Mouse (Mus musculus) hindbrain, postnatal 0 days (tissue): ENCODE measurements around the gene Lrriq1. TPM values are rescaled to one million over a fixed set of nuclear protein-coding genes. Genes with fewer than 3 reads are reported as not detected.

Experiments used
- ATAC-seq: fragments of 200-750 bp; cut with Nextera tagmentation; 2 replicates; pipeline ENCODE4 v1.8.0; 2017; ENCODE audit warnings: mild to moderate bottlenecking, moderate TSS enrichment, moderate library complexity
- DNase-seq: peaks from one replicate; pipeline ENCODE4 v3.0.0-alpha.2; 2015; ENCODE audit warnings: low spot score
- H3K27ac ChIP-seq: fragments of 300-500 bp; sonication (generic); 2 replicates; pipeline ENCODE4 v1.5.1; 2014; ENCODE audit warnings: mild to moderate bottlenecking
- H3K27me3 ChIP-seq: fragments of 300-500 bp; sonication (generic); 2 replicates; pipeline ENCODE4 v1.6.1; 2014; ENCODE audit warnings: low read length, mixed read lengths; ENCODE audit not compliant: insufficient read depth
- H3K36me3 ChIP-seq: fragments of 300-500 bp; sonication (generic); 2 replicates; pipeline ENCODE4 v1.6.1; 2014; ENCODE audit warnings: low read length, mixed read lengths; ENCODE audit not compliant: insufficient read depth
- H3K4me1 ChIP-seq: fragments of 300-500 bp; sonication (generic); 2 replicates; pipeline ENCODE4 v1.6.1; 2014; ENCODE audit warnings: antibody characterized with exemption, low read length, mixed read lengths; ENCODE audit not compliant: insufficient read depth
- H3K4me2 ChIP-seq: fragments of 300-500 bp; sonication (generic); 2 replicates; pipeline ENCODE4 v1.6.1; 2014; ENCODE audit warnings: low read depth, mild to moderate bottlenecking, low read length, moderate library complexity, mixed read lengths
- H3K4me3 ChIP-seq: fragments of 300-500 bp; sonication (generic); 2 replicates; pipeline ENCODE4 v1.5.1; 2014; ENCODE audit warnings: low read length
- H3K9ac ChIP-seq: fragments of 300-500 bp; sonication (generic); replicated peaks from 2 replicates; pipeline ENCODE4 v1.6.1; 2014; ENCODE audit warnings: mild to moderate bottlenecking, low read length, moderate library complexity, mixed read lengths
- H3K9me3 ChIP-seq: fragments of 300-500 bp; sonication (generic); 2 replicates; pipeline ENCODE4 v1.6.1; 2016; ENCODE audit warnings: low read length, mixed read lengths
- CTCF ChIP-seq: IDR thresholded peaks from 2 replicates; pipeline ENCODE4 v1.5.1; 2016; ENCODE audit warnings: antibody characterized with exemption, control low read depth, low read depth
- WGBS: fragments of 180-500 bp; shearing (Covaris S2); extraction: QIAGEN DNeasy Blood & Tissue Kit; methylation state at CpG from one replicate; pipeline ENCODE4 v1.1.7; 2014; 5-methylcytosine and 5-hydroxymethylcytosine counted together
- polyA plus RNA-seq: library from polyadenylated mRNA; unstranded; fragments of >200 nt; fragmentation: Nextera tagmentation; extraction: Ambion mirVana; gene quantifications from 2 replicates; pipeline ENCODE4 v1.2.1, GENCODE M21; 2015
- total RNA-seq: library from RNA; depleted of rRNA; stranded (reverse); fragments of >200 nt; gene quantifications from 2 replicates; pipeline ENCODE4 v1.2.3, GENCODE M21; 2014; rRNA removed

Gene Lrriq1
- total RNA-seq (1.4 and 4.1 TPM in 2 replicates), polyA plus RNA-seq (5.7 and 8.0 TPM in 2 replicates)

DNA sequence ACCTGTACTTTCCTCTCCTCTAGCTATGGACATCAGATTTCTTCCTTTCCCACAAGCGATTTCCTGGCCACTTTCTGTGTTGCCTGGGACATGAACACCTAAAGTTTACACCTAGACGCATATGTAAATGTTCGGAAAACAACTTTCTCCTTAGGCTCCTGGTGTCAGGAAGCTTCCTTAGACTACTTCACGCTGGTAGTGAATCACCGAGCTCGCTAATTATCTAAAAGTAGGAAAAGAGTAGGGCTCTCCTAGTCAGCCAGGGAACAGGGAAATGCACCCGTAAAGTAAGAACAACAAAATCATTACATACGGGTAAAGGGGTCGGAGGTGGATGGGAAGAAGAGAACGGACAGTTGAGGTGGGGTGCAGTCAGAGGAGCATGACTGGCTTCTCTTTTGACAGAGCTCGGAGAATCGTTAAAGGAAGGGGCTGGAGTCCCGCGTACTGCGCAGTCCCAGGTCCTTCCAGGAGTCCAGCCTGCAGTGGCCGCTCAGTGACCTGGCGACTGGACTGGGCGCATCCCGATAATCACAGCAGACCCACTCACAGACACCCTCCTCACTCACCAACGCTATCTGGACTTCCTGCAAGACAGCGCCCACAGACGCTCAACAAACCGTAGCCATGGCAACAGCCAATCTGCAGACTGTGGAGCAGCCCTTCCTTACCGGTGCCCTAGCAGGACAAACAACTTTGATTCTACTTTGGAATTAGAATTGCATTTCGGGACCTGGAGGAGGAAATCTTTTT is at the start of gene Lrriq1:
Gene Lrriq1 (minus strand): TSS at position 616 of the 753 bp plus-strand sequence.
- Histone ChIP-seq H3K4me3 (peak within 1 kb of the TSS; percentile 64), H3K4me1 (no peaks in the 10 kb centered on the region), H3K36me3 (no peaks in the 10 kb centered on the region), H3K9me3 (no peaks in the 10 kb centered on the region), H3K27ac (no peak within 1 kb of the TSS), H3K4me2 (peak within 1 kb of the TSS; percentile 87), H3K9ac (peak within 1 kb of the TSS; percentile 51), H3K27me3 (no peaks in the 10 kb centered on the region)
- 6% methylated on average over 25 of the region's 25 CpGs for WGBS
- peak; percentile 94 for DNase-seq
- no peak for TF ChIP-seq CTCF
- ATAC-seq: peak; percentile 100

DNA sequence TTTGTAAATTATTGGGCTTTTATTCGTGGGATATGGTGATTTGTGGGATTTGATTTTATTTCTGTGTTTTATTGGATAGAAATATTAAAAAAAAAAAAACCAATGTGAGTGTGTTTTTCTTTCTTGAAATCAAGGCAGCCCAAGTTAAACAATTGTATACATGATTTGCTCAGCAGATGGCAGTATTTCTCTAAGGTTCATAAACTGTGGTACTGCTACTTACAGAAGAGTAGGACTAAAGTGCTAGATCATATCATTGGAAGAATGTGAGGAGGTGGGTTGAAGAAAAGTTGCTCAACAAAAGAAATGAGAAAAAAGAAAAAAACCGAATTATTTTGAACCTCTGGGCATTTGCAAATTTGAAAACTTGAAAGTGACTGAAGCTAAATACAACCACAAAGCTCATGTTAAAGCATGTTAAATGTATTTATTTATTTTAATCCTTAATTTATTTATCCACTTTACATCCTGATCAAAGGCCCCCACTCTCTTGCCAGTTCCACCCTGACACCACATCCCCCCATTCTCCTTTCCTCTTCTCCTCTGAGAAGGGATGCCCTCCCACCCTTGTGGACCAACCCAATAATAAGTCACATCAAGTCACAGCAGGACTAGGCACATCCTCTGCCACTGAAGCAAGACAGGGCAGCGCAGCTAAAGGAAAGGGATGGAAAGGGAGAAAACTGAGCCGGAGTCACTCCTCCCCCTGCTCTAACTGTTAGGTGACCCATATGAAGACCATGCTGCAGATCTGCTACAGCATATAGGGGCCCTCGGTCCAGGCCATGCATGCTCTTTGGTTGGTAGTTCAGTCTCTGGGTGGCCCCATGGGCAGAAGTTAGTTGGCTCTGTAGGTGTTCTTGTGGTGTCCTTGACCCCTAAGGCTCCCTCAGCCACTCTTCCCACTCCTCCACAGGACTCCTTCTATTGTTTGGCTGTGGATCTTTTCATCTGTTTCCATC is 18.0 kb upstream of the Lrriq1 start:
- 57% methylated on average over 5 of the region's 5 CpGs for WGBS

DNA sequence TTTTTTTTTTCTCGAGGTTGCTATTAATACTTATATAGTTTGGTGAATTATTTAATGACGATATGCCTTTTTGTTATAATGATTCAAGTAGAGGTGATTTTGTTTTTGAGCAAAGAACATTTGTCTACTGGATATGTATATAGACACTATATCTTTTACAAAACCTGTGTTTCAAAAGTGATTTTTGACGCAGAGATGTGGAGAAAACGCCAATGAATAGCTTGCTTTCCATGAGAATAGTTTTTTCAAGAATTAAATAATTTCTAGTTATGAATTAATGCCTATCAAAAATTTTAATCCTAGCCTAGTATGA is 294 bp upstream of the Lrriq1 start:
- DNase-seq (no peak), ATAC-seq (peak; percentile 46)
- Histone ChIP-seq H3K27ac (no peak overlapping the region), H3K9ac (no peak overlapping the region; the same call in 1 of the 2 replicates), H3K27me3 (no peaks in the 10 kb centered on the region), H3K4me2 (peak overlapping the region; percentile 87), H3K36me3 (no peaks in the 10 kb centered on the region), H3K4me1 (no peaks in the 10 kb centered on the region), H3K4me3 (peak overlapping the region; percentile 64), H3K9me3 (no peaks in the 10 kb centered on the region)
- TF ChIP-seq CTCF: no peak
- WGBS: 19% methylated on average over 4 of the region's 4 CpGs

More for the DNA sequence above, 18.0 kb upstream of the Lrriq1 start:
- Histone ChIP-seq H3K27ac (no peak overlapping the region), H3K36me3 (no peaks in the 10 kb centered on the region), H3K27me3 (no peaks in the 10 kb centered on the region), H3K4me3 (no peak overlapping the region), H3K4me2 (no peak overlapping the region), H3K9me3 (no peaks in the 10 kb centered on the region), H3K4me1 (no peaks in the 10 kb centered on the region), H3K9ac (no peak overlapping the region)
- ATAC-seq (0 out of 2 replicates have a peak, but pooled peaks have one; percentile 21), DNase-seq (peak; percentile 88)
- TF ChIP-seq CTCF: peak; percentile 70

DNA sequence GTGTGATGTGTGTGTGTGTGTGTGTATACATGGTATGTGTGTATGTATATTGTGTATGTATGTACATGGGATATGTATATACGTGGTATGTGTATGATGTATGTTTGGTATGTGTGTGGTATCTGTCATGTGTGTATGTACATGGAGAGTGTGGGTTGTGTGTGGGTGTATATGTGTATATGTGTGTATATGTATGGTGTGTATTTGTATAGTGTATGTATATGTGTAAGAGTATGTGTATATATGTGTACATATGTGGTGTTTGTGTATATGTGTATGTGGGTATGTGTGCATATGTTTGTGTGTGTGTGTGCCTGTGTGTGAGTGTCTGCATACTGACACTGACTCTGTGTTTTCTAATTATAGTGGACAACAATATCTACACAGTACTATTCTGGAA is 9.5 kb downstream of the Lrriq1 start:
- Histone ChIP-seq H3K4me3 (no peak overlapping the region), H3K27me3 (no peaks in the 10 kb centered on the region), H3K9me3 (no peaks in the 10 kb centered on the region), H3K4me1 (no peaks in the 10 kb centered on the region), H3K27ac (no peak overlapping the region), H3K9ac (no peak overlapping the region), H3K36me3 (no peaks in the 10 kb centered on the region), H3K4me2 (no peak overlapping the region)
- 93% methylated on average over 1 of the region's 1 CpGs for WGBS
- ATAC-seq (no peak), DNase-seq (no peak)
- TF ChIP-seq CTCF: no peak

DNA sequence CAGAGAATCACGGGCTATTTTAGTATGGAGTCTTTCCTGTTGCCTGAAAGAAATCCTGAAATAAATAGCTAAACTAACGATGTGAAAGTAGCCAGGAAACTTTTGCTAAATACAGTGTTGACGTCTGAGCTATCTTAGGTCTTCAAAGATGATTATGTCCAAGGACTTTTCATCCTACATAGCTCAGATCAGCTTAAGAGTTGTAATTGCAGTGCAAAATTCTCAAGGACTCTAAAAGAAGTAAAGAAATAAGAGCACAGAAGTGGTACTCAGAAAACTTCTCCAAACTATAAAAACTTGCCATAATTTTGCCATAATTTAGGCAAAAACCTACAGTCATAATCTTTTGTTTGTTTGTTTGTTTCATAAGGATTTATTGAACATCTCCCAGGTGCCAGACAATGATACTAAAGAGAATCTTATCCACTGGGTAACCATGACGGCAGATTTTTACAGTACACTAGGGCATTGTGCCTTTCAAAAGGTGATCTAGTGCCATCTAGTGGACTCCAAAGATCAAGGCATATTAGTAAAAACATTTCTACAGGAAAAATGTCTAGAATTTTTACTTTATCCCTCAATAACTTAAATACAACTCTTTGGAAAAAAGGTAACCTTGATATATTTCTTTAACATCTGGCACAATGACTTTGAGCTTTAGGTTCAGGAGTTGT is 41.3 kb downstream of the Lrriq1 start:
- Histone ChIP-seq H3K27me3 (no peaks in the 10 kb centered on the region), H3K4me1 (no peaks in the 10 kb centered on the region), H3K4me3 (no peak overlapping the region), H3K9me3 (no peaks in the 10 kb centered on the region), H3K27ac (no peak overlapping the region), H3K36me3 (no peaks in the 10 kb centered on the region), H3K9ac (no peak overlapping the region), H3K4me2 (no peak overlapping the region)
- DNase-seq: peak; percentile 83
- peak; percentile 71 for TF ChIP-seq CTCF
- ATAC-seq: no peak
- 55% methylated on average over 4 of the region's 4 CpGs for WGBS

DNA sequence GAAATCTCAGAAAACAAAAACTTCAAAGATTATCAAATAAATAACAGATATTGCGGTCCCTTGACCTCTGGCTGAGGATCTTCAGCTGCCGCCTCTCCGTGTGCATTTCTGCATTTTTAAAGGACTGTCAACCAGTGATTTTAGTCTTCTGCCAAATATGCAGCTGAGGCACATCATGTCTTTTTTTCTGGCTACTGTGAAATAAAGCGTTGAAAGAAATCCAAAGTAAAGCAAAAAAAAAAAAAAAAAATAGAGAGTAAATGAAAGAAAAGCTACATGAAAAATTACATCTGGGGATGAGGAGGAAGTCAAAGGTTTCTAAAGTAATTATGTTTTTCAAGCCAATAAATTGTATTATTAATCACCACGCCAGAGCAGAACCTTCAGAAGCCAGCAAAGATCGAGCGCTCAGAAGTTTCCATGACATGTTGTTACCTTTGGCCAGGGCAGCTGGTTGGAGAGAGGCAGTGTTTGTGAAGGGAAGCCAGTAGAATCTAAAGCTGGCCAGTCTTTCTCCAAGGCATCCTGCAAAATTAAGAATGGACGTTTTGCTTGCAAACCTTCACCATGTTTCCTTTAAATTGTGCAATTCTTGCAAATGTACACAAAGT is 90.2 kb downstream of the Lrriq1 start:
- no peak overlapping the region for H3K9ac ChIP-seq
- no peaks in the 10 kb centered on the region for H3K36me3 ChIP-seq
- H3K4me3 ChIP-seq: no peak overlapping the region
- no peak overlapping the region for H3K27ac ChIP-seq
- ATAC-seq: no peak
- no peaks in the 10 kb centered on the region for H3K27me3 ChIP-seq
- no peaks in the 10 kb centered on the region for H3K4me1 ChIP-seq
- DNase-seq: no peak
- TF ChIP-seq CTCF: no peak
- H3K4me2 ChIP-seq: no peak overlapping the region
- H3K9me3 ChIP-seq: no peaks in the 10 kb centered on the region
- WGBS: 61% methylated on average over 8 of the region's 8 CpGs
